Mouse (Mus musculus): ENCODE data around the gene Trio. TPM values are rescaled to one million over a fixed set of nuclear protein-coding genes. Genes with fewer than 3 reads are reported as not detected.

Trio gene
- polyA plus RNA-seq, 1 experiment from 2014 or later, result 5.1 TPM

- 78% methylated on average over 7 of the region's 7 CpGs for WGBS (ENCODE audit: insufficient replicate concordance)
- no peaks in the 10 kb centered on the region for H3K4me1 ChIP-seq (ENCODE audit: insufficient read depth)
- H3K36me3 ChIP-seq (replicated peaks; ENCODE audit: insufficient read depth, low read length), result no peaks in the 10 kb centered on the region
- no peaks in the 10 kb centered on the region for H3K9me3 ChIP-seq (ENCODE audit: low read length)
- H3K4me3 ChIP-seq (ENCODE audit: low read depth, low read length), result no peak overlapping the region
- no peaks in the 10 kb centered on the region for H3K27me3 ChIP-seq (ENCODE audit: insufficient read depth, low read length)
- TF ChIP-seq CTCF (IDR thresholded peaks at IDR 0.05; ENCODE audit: low read depth) (no peak), EP300 (IDR thresholded peaks at IDR 0.05; ENCODE audit: low read depth) (no peak)
- DNase-seq (no peak), ATAC-seq (no peak)
- H3K9ac ChIP-seq (replicated peaks), result no peak overlapping the region
- no peak overlapping the region for H3K27ac ChIP-seq (ENCODE audit: low read depth)
- no peak overlapping the region for H3K4me2 ChIP-seq (ENCODE audit: low read depth, low read length)
Observed at GRCm38 (mm10) chr15:27951195-27951594, 74.5 kb downstream of the Trio start.

GRCm38 (mm10) chr15:27949196-27949595 is 76.5 kb downstream of the Trio start:
- ATAC-seq, result no peak

GRCm38 (mm10) chr15:27947880-27948279 is 77.8 kb downstream of the Trio start:
- ATAC-seq, result no peak
- H3K27me3 ChIP-seq (ENCODE audit: insufficient read depth, low read length), result no peaks in the 10 kb centered on the region
- no peak overlapping the region for H3K27ac ChIP-seq (ENCODE audit: low read depth)
- DNase-seq, result no peak
- H3K4me2 ChIP-seq (ENCODE audit: low read depth, low read length), result no peak overlapping the region
- H3K4me1 ChIP-seq (ENCODE audit: insufficient read depth), result no peaks in the 10 kb centered on the region
- H3K4me3 ChIP-seq (ENCODE audit: low read depth, low read length), result no peak overlapping the region
- no peak overlapping the region for H3K9ac ChIP-seq (replicated peaks)
- TF ChIP-seq EP300 (IDR thresholded peaks at IDR 0.05; ENCODE audit: low read depth) (no peak), CTCF (IDR thresholded peaks at IDR 0.05; ENCODE audit: low read depth) (peak; percentile 36)
- WGBS (ENCODE audit: insufficient replicate concordance), result 76% methylated on average over 3 of the region's 3 CpGs
- H3K9me3 ChIP-seq (ENCODE audit: low read length), result no peaks in the 10 kb centered on the region
- no peaks in the 10 kb centered on the region for H3K36me3 ChIP-seq (replicated peaks; ENCODE audit: insufficient read depth, low read length)

More at GRCm38 (mm10) chr15:27949196-27949595, 76.5 kb downstream of the Trio start:
- no peak overlapping the region for H3K27ac ChIP-seq (ENCODE audit: low read depth)
- no peaks in the 10 kb centered on the region for H3K27me3 ChIP-seq (ENCODE audit: insufficient read depth, low read length)
- H3K4me3 ChIP-seq (ENCODE audit: low read depth, low read length), result no peak overlapping the region
- no peaks in the 10 kb centered on the region for H3K36me3 ChIP-seq (replicated peaks; ENCODE audit: insufficient read depth, low read length)
- H3K9me3 ChIP-seq (ENCODE audit: low read length), result no peaks in the 10 kb centered on the region
- no peaks in the 10 kb centered on the region for H3K4me1 ChIP-seq (ENCODE audit: insufficient read depth)
- 82% methylated on average over 9 of the region's 9 CpGs for WGBS (ENCODE audit: insufficient replicate concordance)
- no peak overlapping the region for H3K9ac ChIP-seq (replicated peaks)
- no peak for TF ChIP-seq CTCF (IDR thresholded peaks at IDR 0.05; ENCODE audit: low read depth)
- no peak for TF ChIP-seq EP300 (IDR thresholded peaks at IDR 0.05; ENCODE audit: low read depth)
- no peak for DNase-seq
- H3K4me2 ChIP-seq (ENCODE audit: low read depth, low read length), result no peak overlapping the region

- WGBS (ENCODE audit: insufficient replicate concordance), result 77% methylated on average over 9 of the region's 9 CpGs
- Histone ChIP-seq H3K9me3 (ENCODE audit: low read length) (no peaks in the 10 kb centered on the region), H3K36me3 (replicated peaks; ENCODE audit: insufficient read depth, low read length) (no peaks in the 10 kb centered on the region), H3K27ac (ENCODE audit: low read depth) (no peak overlapping the region), H3K4me2 (ENCODE audit: low read depth, low read length) (no peak overlapping the region), H3K4me3 (ENCODE audit: low read depth, low read length) (no peak overlapping the region), H3K4me1 (ENCODE audit: insufficient read depth) (peaks cover 3% of the 10 kb centered on the region; the same call in 1 of the 2 replicates), H3K27me3 (ENCODE audit: insufficient read depth, low read length) (no peaks in the 10 kb centered on the region), H3K9ac (replicated peaks) (no peak overlapping the region)
- DNase-seq, result no peak
- ATAC-seq, result no peak
- TF ChIP-seq CTCF (IDR thresholded peaks at IDR 0.05; ENCODE audit: low read depth) (no peak), EP300 (IDR thresholded peaks at IDR 0.05; ENCODE audit: low read depth) (no peak)
Observed at GRCm38 (mm10) chr15:27945570-27945969, 80.1 kb downstream of the Trio start.

- no peak overlapping the region for H3K27ac ChIP-seq (ENCODE audit: low read depth)
- no peaks in the 10 kb centered on the region for H3K27me3 ChIP-seq (ENCODE audit: insufficient read depth, low read length)
- no peak overlapping the region for H3K9ac ChIP-seq (replicated peaks)
- no peaks in the 10 kb centered on the region for H3K9me3 ChIP-seq (ENCODE audit: low read length)
- peaks cover 8% of the 10 kb centered on the region; the same call in 1 of the 2 replicates for H3K4me1 ChIP-seq (ENCODE audit: insufficient read depth)
- no peak overlapping the region for H3K4me3 ChIP-seq (ENCODE audit: low read depth, low read length)
- TF ChIP-seq CTCF (IDR thresholded peaks at IDR 0.05; ENCODE audit: low read depth) (no peak), EP300 (IDR thresholded peaks at IDR 0.05; ENCODE audit: low read depth) (no peak)
- ATAC-seq, result no peak
- WGBS (ENCODE audit: insufficient replicate concordance), result 87% methylated on average over 11 of the region's 11 CpGs
- no peak for DNase-seq
- H3K36me3 ChIP-seq (replicated peaks; ENCODE audit: insufficient read depth, low read length), result no peaks in the 10 kb centered on the region
- no peak overlapping the region for H3K4me2 ChIP-seq (ENCODE audit: low read depth, low read length)
Observed at GRCm38 (mm10) chr15:27944898-27945297, 80.8 kb downstream of the Trio start.

- ATAC-seq (no peak), DNase-seq (no peak)
- H3K4me2 ChIP-seq (ENCODE audit: low read depth, low read length), result no peak overlapping the region
- no peak overlapping the region for H3K27ac ChIP-seq (ENCODE audit: low read depth)
- H3K36me3 ChIP-seq (replicated peaks; ENCODE audit: insufficient read depth, low read length), result no peaks in the 10 kb centered on the region
- no peaks in the 10 kb centered on the region for H3K9me3 ChIP-seq (ENCODE audit: low read length)
- H3K9ac ChIP-seq (replicated peaks), result no peak overlapping the region
- WGBS (ENCODE audit: insufficient replicate concordance), result 73% methylated on average over 18 of the region's 18 CpGs
- TF ChIP-seq CTCF (IDR thresholded peaks at IDR 0.05; ENCODE audit: low read depth), result no peak
- H3K4me3 ChIP-seq (ENCODE audit: low read depth, low read length), result no peak overlapping the region
- no peaks in the 10 kb centered on the region for H3K27me3 ChIP-seq (ENCODE audit: insufficient read depth, low read length)
- H3K4me1 ChIP-seq (ENCODE audit: insufficient read depth), result peaks cover 8% of the 10 kb centered on the region; the same call in 1 of the 2 replicates
Observed at GRCm38 (mm10) chr15:27943486-27944195, 82.0 kb downstream of the Trio start.

Data from liver, postnatal 0 days (tissue).